Mouse (Mus musculus) bone marrow macrophage, adult 2 months (primary cell): ENCODE results near the gene Akap13.

Source experiments
- CTCF ChIP-seq: IDR thresholded peaks from 2 replicates; pipeline ENCODE4 v1.5.1; 2012; ENCODE audit warnings: low read depth, mild to moderate bottlenecking, low read length, moderate library complexity
- POLR2A ChIP-seq: IDR thresholded peaks from 2 replicates; pipeline ENCODE4 v1.6.1; 2012; ENCODE audit warnings: mild to moderate bottlenecking, low read depth, low read length, borderline replicate concordance

GRCm38 (mm10) chr7:75463579-75464162, 8.3 kb downstream of the Akap13 start:
- TF ChIP-seq POLR2A (no peak), CTCF (no peak)
